Mouse (Mus musculus): ENCODE data around the gene Olfr770.
"Not testable (repeated sequence)": the region's sequence is repeated elsewhere in the genome, so short reads cannot be mapped to it uniquely, and the experiment has no call there.

Olfr770 gene

GRCm38 (mm10) chr10:129138898-129139297, at the start of gene Olfr770:
Olfr770 (minus strand) TSS chr10:129138998.
- DNase-seq (ENCODE audit: low spot score in 2 of 2) = no peak

DNA sequence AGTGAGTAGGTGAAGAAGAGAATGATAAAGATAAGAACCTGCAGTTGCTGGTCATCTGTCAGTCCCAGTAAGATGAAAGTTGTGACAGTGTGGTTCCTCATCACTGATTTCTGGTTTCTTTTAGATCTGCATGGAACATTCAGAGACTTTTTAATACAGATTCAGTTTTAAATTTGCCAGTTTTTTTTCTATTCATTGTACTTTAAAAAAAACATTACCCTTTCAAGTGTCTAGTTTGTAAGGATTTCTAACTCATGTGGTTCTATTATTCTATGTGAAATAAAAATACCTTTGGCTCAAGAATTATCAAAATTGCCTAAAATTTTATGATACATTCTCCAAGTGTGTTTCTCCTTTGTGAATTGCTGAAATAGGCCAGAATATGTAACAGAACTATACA, 48.5 kb upstream of the Olfr770 start, which contains the start of gene Olfr773:
Gene Olfr773 (minus strand): TSS at position 101 of the 400 bp plus-strand sequence.
- DNase-seq (ENCODE audit: low spot score in 2 of 2) = not testable (repeated sequence)

GRCm38 (mm10) chr10:129177821-129178220, 39.0 kb upstream of the Olfr770 start, which contains the start of gene Olfr772:
Olfr772 (minus strand) TSS chr10:129177921.
- not testable (repeated sequence) for DNase-seq (ENCODE audit: low spot score in 2 of 2)

GRCm38 (mm10) chr10:129164651-129165050, 25.9 kb upstream of the Olfr770 start, which contains the start of gene Olfr771:
Olfr771 (minus strand) TSS chr10:129164751.
- DNase-seq (ENCODE audit: low spot score in 2 of 2) = no peak

DNA sequence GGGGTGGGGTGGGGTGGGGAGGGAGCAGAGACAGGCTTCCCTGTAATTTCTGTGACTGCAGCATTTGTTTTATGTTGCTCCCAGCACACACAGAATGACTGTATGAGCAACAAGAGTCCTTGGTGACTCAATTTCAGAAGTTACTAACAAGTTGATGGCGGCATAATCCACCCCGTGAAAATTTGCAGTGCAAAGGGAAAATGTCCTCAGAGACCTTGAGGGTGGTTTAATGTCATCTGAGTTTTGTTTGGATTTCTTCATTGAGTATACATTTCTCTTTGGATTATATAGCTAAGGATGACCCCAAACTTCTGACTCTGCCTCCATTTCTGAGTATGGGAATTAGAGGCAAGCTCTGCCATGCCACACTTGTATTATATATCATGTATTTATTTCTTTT, 21.0 kb downstream of the Olfr770 start, which contains the start of gene Olfr769:
Gene Olfr769 (minus strand): TSS at position 101 of the 400 bp plus-strand sequence.
- DNase-seq (ENCODE audit: low spot score in 2 of 2) = no peak

DNA sequence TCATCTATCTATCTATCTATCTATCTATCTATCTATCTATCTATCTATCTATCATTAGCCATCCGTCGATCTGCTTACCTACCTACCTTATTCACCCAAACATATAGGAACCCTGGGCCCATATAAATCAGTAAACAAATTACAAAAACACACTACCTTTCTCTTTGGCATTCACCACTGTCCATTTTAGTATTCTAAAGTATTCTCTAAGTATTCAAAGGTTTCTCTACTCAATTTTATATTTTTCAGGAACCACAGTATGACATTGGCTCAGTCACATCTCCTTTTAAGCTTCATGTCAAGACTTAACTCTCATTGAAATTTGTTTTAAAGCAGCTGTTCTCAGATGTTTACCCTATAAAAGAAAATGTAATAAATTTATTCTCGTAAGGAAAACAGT, 23.7 kb downstream of the Olfr770 start:
- no peak for DNase-seq (ENCODE audit: low spot score in 2 of 2)

DNA sequence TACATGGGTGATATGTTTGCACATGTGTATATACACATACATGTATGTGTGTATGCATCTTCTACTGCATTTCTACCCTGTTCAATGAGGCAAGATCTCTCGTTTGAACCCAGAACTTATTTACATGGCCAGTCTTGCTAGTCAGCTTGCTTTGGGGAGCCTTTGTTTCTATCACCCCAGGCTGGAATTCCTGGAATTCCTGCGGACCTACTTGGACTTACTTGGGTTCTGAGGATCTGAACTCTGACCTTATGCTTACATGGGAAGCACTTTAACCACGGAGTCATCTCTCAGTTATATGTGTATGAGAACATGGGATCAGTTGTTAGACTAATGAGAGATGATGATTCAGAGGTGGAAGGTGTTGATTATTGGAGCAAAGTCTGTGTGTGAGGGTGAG, 37.6 kb downstream of the Olfr770 start:
- no peak for DNase-seq (ENCODE audit: low spot score in 2 of 2)

DNA sequence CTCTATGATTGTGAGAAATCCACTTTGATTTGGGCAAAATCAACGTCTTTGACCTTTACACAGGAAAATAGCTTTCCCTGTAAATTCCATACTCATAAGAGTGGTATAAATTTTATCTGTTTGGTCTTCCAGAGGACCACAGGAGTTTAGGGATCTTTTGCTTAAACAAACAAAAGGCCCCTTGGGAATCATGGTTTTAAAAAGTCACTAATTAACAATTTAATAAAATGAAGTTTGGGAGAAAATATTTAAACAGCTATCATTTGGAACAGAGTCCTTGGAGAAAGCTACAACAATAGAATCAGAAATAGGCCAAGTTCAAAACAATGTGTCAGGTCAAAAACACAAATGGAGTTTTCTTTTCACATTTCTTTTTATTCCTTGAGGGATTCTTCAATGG, 39.5 kb downstream of the Olfr770 start, which contains the start of gene Olfr768:
Gene Olfr768 (minus strand): TSS at position 101 of the 400 bp plus-strand sequence.
- no peak for DNase-seq (ENCODE audit: low spot score in 2 of 2)

DNA sequence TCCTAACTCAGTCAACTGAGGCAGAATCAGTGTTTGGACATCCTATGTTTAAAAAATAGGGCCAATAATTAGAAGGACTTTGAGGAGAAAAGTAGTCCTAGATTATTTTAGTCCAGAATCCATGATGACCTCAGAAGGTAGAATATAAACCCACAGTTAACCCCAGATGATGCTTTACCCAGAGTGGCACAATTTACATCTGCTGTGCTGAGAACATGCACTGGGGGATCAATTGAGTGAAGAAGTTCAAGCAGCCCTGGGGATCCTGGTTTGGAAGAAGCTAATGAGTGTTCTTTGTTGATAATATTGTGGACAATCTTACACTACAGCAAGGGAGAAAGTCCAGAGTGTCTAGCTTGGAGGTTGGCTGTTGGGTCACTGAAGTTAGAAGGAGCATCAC, 56.0 kb downstream of the Olfr770 start, which contains the start of gene Olfr767:
Gene Olfr767 (minus strand): TSS at position 101 of the 400 bp plus-strand sequence.
- DNase-seq (ENCODE audit: low spot score in 2 of 2) = not testable (repeated sequence)
